Mouse (Mus musculus) hindbrain, embryonic 12.5 days (tissue): ENCODE results near the gene Disc1. TPM values are rescaled to one million over a fixed set of nuclear protein-coding genes. Genes with fewer than 3 reads are reported as not detected.

ENCODE experiments used
- ATAC-seq: fragments of 200-750 bp; cut with Nextera tagmentation; 2 replicates; pipeline ENCODE4 v1.8.0; 2017; ENCODE audit warnings: moderate TSS enrichment; ENCODE audit not compliant: low FRiP score
- H3K27ac ChIP-seq: fragments of 300-500 bp; sonication (generic); 2 replicates; pipeline ENCODE4 v1.5.1; 2016; ENCODE audit warnings: mild to moderate bottlenecking
- H3K27me3 ChIP-seq: fragments of 300-500 bp; sonication (generic); 2 replicates; pipeline ENCODE4 v1.6.1; 2016; ENCODE audit warnings: mild to moderate bottlenecking
- H3K36me3 ChIP-seq: fragments of 300-500 bp; sonication (generic); 2 replicates; pipeline ENCODE4 v1.6.1; 2016; ENCODE audit warnings: mild to moderate bottlenecking
- H3K4me1 ChIP-seq: fragments of 300-500 bp; sonication (generic); 2 replicates; pipeline ENCODE4 v1.6.1; 2016
- H3K4me2 ChIP-seq: fragments of 300-500 bp; sonication (generic); replicated peaks from 2 replicates; pipeline ENCODE4 v1.6.1; 2016; ENCODE audit warnings: mild to moderate bottlenecking
- H3K4me3 ChIP-seq: fragments of 300-500 bp; sonication (generic); 2 replicates; pipeline ENCODE4 v1.5.1; 2016; ENCODE audit warnings: mild to moderate bottlenecking
- H3K9ac ChIP-seq: fragments of 300-500 bp; sonication (generic); 2 replicates; pipeline ENCODE4 v1.6.1; 2016; ENCODE audit warnings: mild to moderate bottlenecking, moderate library complexity
- H3K9me3 ChIP-seq: fragments of 300-500 bp; sonication (generic); replicated peaks from 2 replicates; pipeline ENCODE4 v1.6.1; 2016; ENCODE audit warnings: mild to moderate bottlenecking
- WGBS: fragments of 180-500 bp; shearing (Covaris S2); methylation state at CpG from one replicate; pipeline ENCODE4 v1.1.7; 2016; 5-methylcytosine and 5-hydroxymethylcytosine counted together
- polyA plus RNA-seq: library from polyadenylated mRNA; unstranded; fragments of >200 nt; fragmentation: Nextera tagmentation; extraction: Ambion mirVana; gene quantifications from 2 replicates; pipeline ENCODE4 v1.2.1, GENCODE M21; 2016

Gene Disc1
- polyA plus RNA-seq, 1 experiment from 2014 or later: 2.8 TPM

DNA sequence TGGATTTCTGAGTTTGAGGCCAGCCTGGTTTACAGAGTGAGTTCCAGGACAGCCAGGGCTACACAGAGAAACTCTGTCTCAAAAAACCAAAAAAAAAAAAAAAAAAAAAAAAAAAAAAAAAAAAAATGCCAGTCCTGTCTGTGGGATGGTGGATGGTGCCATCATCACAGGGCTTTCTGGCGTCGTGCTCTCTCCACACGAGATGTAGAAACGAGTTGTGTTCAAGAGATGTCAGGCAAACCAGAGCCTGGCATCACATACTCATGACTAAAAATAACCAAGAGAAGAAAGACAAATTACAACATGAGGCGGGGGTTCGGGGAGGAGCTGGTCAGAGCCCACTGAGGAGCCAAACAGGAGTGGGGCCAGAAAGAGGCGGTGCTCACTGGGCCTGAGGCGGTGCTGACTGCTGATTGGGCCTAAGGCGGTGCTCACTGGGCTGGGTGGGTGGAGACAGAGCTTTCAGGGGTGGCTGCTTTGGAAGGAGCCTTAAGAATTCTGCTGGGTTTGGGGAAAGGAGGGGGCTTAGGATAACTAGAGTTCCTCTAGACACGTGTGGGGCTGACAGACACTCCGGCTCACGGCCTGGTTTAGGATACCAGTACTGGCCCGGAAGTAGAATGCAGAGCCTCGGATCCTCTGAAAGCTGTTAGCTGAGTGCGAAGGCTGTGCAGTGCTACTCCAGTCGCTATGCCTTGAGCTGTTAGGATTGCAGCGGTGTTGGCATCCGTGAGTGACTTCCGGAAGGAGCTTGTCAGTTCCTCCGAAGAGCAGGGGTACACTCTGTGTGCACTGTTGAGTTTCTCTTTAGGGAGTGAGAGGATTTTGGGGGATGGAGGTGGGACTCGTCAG is 37.1 kb downstream of the Disc1 start:
- H3K36me3 ChIP-seq: no peaks in the 10 kb centered on the region
- H3K4me2 ChIP-seq: no peak overlapping the region
- no peaks in the 10 kb centered on the region for H3K27me3 ChIP-seq
- H3K4me3 ChIP-seq: no peak overlapping the region
- H3K9ac ChIP-seq: no peak overlapping the region
- H3K27ac ChIP-seq: no peak overlapping the region
- ATAC-seq: no peak
- 75% methylated on average over 21 of the region's 21 CpGs for WGBS
- H3K9me3 ChIP-seq: no peaks in the 10 kb centered on the region
- H3K4me1 ChIP-seq: peaks cover 12% of the 10 kb centered on the region

DNA sequence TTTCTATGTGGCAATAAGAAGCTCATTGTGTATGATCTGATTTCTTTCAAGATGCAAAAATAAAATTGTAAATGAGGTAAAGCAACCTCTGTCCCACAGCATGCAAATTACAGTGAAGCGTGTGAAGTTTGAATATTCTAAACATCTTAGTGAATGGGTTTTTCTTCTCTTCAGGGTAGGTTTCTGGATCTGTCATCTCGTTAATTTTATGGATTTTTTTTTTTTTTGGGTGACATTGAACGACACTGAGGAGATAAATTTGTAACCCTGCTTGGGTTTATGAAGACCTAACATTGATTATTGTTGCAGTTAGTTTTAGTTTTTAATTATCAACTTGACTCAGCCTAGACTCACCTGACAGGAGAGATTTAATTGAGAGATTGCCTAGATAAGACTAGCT is 43.1 kb downstream of the Disc1 start:
- Histone ChIP-seq H3K9ac (no peak overlapping the region), H3K4me2 (no peak overlapping the region), H3K9me3 (no peaks in the 10 kb centered on the region), H3K4me3 (no peak overlapping the region), H3K36me3 (no peaks in the 10 kb centered on the region), H3K4me1 (no peaks in the 10 kb centered on the region), H3K27ac (no peak overlapping the region), H3K27me3 (no peaks in the 10 kb centered on the region)
- ATAC-seq: no peak
- WGBS: 82% methylated on average over 3 of the region's 3 CpGs

DNA sequence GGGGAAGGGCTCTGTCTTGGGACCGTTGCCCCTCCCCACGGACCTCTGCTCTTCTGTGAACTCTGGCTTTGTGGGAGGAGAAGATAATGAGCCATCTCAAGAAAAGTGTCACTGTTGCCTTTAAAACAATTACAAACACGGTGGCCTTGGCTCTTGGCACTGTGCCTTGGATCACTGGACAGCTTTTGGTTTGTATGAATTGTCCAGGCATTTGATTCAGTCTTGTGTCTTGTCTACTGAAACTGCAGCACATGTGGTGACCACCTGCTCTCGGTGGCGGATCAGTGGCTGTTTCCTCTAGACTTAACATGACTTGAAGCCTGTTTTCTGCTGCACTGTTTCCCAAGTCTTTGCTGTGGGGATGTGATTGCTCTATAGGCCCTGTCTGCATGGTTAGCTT is 44.1 kb downstream of the Disc1 start:
- WGBS: 69% methylated on average over 5 of the region's 5 CpGs
- H3K4me3 ChIP-seq: no peak overlapping the region
- no peaks in the 10 kb centered on the region for H3K27me3 ChIP-seq
- H3K36me3 ChIP-seq: no peaks in the 10 kb centered on the region
- no peak overlapping the region for H3K27ac ChIP-seq
- H3K4me1 ChIP-seq: no peaks in the 10 kb centered on the region
- no peak for ATAC-seq
- H3K9me3 ChIP-seq: no peaks in the 10 kb centered on the region
- no peak overlapping the region for H3K4me2 ChIP-seq
- no peak overlapping the region for H3K9ac ChIP-seq

DNA sequence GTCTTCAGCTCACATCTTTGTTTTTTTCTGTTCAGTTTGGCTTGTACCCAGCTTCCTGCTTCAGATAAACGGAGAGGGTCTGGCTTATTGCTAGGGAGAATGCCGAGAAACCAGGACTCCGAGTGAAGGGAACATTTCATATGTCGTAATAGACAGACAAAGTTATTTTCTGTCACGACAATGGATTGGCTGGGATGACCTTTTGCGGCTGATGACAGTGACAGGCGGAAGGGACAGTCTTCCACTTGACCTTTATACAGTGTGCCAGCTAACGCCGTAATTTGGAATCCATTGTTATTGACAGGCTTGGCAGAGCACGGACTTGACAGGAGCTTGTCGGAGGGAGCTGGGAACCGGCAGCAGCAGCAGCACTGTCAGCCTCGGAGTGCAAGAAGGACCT is 48.3 kb downstream of the Disc1 start:
- 72% methylated on average over 13 of the region's 13 CpGs for WGBS
- ATAC-seq: no peak
- H3K4me1 ChIP-seq: no peaks in the 10 kb centered on the region
- no peak overlapping the region for H3K27ac ChIP-seq
- no peak overlapping the region for H3K9ac ChIP-seq
- no peak overlapping the region for H3K4me3 ChIP-seq
- H3K27me3 ChIP-seq: no peaks in the 10 kb centered on the region
- H3K9me3 ChIP-seq: no peaks in the 10 kb centered on the region
- no peaks in the 10 kb centered on the region for H3K36me3 ChIP-seq
- no peak overlapping the region for H3K4me2 ChIP-seq

DNA sequence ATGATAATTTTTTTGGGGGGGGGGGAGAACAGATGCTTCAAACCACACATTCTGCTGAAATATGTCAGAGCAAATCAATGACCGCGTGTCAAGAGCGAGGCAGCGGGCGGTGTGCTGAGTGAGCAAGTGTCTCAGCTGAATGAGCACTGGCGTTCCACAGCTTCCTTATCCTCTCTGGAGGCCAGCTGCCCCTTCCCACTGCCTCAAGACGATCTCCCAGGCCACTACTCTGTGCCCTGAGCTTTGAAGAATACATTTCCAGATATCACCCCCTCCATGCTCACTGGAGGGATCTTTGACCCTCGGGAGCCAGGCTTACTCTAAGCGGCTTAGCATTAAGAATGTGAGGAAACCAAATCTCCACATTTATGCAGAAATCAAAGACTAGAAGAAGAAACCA is 59.2 kb downstream of the Disc1 start:
- Histone ChIP-seq H3K4me1 (peaks cover 8% of the 10 kb centered on the region; the same call in 1 of the 2 replicates), H3K4me2 (no peak overlapping the region), H3K4me3 (no peak overlapping the region), H3K9me3 (no peaks in the 10 kb centered on the region), H3K27ac (no peak overlapping the region), H3K9ac (no peak overlapping the region), H3K27me3 (no peaks in the 10 kb centered on the region), H3K36me3 (no peaks in the 10 kb centered on the region)
- ATAC-seq: no peak
- 61% methylated on average over 9 of the region's 9 CpGs for WGBS

DNA sequence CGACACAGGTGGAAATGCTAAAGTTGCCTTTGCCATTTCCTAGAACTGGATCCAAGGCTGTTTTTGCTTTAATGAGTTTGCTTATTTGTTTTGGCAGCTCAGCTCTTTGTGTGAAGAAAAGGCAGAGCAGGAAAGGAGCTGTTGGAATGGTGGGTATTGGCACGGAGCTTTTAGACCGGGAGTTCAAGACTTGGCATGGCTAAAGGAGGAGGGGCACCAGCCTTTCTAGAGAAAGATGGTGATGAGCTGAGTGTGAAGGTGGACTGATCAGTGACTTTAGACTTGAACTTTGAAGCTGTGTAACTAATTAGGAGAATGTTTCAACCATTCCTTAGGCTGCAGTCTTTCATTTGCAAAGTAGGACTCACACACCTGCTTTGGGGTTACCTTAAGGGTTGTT is 59.8 kb downstream of the Disc1 start:
- Histone ChIP-seq H3K9me3 (no peaks in the 10 kb centered on the region), H3K4me1 (peaks cover 8% of the 10 kb centered on the region; the same call in 1 of the 2 replicates), H3K4me2 (no peak overlapping the region), H3K36me3 (no peaks in the 10 kb centered on the region), H3K9ac (no peak overlapping the region), H3K4me3 (no peak overlapping the region), H3K27ac (no peak overlapping the region), H3K27me3 (no peaks in the 10 kb centered on the region)
- 92% methylated on average over 3 of the region's 3 CpGs for WGBS
- no peak for ATAC-seq

DNA sequence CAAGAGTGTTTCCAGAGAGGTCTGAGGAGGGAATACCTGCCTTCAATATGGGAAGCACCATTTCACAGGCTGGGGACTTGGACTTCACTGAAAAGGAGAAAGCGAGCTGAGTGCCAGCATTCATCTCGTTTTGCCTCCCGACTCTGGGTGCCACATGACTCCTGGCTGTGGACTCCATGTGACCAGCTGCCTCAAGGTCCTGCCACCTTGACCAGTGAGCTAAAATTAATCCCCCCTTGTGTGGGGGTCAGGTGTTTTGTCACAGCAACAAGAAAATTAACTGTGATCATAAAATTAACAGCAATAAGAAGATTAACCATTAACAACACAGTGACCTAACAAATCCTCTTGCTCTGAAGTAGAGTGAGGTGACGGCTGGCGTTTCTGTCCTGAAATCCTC is 61.3 kb downstream of the Disc1 start:
- H3K9me3 ChIP-seq: no peaks in the 10 kb centered on the region
- 77% methylated on average over 5 of the region's 5 CpGs for WGBS
- H3K9ac ChIP-seq: no peak overlapping the region
- no peak overlapping the region for H3K4me3 ChIP-seq
- H3K27me3 ChIP-seq: no peaks in the 10 kb centered on the region
- H3K36me3 ChIP-seq: no peaks in the 10 kb centered on the region
- ATAC-seq: no peak
- H3K27ac ChIP-seq: no peak overlapping the region
- no peak overlapping the region for H3K4me2 ChIP-seq
- H3K4me1 ChIP-seq: peaks cover 8% of the 10 kb centered on the region; the same call in 1 of the 2 replicates

DNA sequence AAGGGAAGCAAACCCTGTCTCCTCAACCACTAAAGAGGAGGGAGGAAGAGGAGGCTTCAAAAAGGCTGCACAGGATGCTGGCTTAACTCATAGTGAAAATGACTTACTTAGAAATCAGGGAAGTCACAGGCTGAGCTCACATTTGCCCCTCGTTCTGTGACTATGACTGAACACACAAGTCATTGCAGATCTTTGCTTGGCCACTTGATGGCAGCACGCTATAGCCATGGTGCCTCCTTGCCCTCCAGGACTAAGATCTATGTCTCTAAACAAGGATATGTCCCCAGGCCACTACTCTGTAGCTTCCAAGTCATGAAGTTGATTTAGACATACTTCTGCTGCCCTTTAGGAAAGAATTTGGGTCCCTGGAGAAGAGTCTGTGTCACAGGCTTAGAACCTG is 62.6 kb downstream of the Disc1 start:
- 18% methylated on average over 2 of the region's 2 CpGs for WGBS
- H3K27ac ChIP-seq: no peak overlapping the region
- H3K9me3 ChIP-seq: no peaks in the 10 kb centered on the region
- H3K9ac ChIP-seq: no peak overlapping the region
- peaks cover 10% of the 10 kb centered on the region; the same call in 1 of the 2 replicates for H3K4me1 ChIP-seq
- no peak for ATAC-seq
- H3K4me2 ChIP-seq: no peak overlapping the region
- no peaks in the 10 kb centered on the region for H3K36me3 ChIP-seq
- H3K4me3 ChIP-seq: no peak overlapping the region
- H3K27me3 ChIP-seq: no peaks in the 10 kb centered on the region

DNA sequence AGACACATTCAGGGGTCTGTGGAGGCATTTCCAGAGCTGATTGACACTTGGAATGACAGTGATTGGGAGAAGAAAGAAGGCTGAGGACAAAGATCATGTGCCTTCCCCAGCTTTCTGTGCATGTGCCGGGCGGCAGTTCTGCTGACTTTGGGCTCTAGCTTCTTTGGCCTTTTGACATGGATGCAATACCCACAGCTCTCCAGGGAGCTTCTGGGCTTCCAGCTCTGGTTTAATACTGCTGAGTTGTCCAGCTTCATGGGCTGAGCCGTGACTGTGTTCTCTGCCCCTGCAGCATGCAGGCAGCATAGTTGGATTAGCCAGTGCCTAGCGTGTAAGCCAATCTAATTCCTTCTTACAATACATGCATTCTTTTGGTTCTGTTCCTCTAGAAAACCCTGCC is 72.5 kb downstream of the Disc1 start:
- H3K27me3 ChIP-seq: no peaks in the 10 kb centered on the region; the same call in 1 of the 2 replicates
- no peaks in the 10 kb centered on the region for H3K9me3 ChIP-seq
- H3K4me2 ChIP-seq: no peak overlapping the region
- H3K27ac ChIP-seq: no peak overlapping the region
- ATAC-seq: no peak
- 76% methylated on average over 4 of the region's 4 CpGs for WGBS
- H3K4me3 ChIP-seq: no peak overlapping the region
- no peaks in the 10 kb centered on the region for H3K36me3 ChIP-seq
- no peaks in the 10 kb centered on the region for H3K4me1 ChIP-seq
- H3K9ac ChIP-seq: no peak overlapping the region

DNA sequence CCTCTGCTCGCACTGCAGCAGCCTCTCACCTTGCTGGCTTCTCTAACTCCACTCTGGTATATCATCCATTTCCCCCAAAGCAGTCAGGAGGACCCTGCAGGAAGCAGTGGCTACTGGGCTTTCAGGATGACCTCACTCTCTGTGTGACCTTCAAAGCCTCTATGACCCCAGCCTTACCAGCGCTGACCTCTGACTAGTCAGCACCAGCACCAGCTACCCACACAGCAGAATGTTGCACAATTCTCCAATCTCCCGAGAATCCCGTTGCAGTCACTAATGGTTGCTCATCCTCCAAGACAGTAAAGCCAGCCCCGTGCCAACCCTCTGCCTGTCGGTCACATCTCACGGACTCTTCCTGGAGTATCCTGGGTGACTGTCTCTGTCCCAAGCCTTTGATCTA is 73.6 kb downstream of the Disc1 start:
- Histone ChIP-seq H3K4me2 (no peak overlapping the region), H3K36me3 (no peaks in the 10 kb centered on the region), H3K9me3 (no peaks in the 10 kb centered on the region), H3K27me3 (no peaks in the 10 kb centered on the region; the same call in 1 of the 2 replicates), H3K27ac (no peak overlapping the region), H3K4me3 (no peak overlapping the region), H3K4me1 (no peaks in the 10 kb centered on the region), H3K9ac (no peak overlapping the region)
- WGBS: 78% methylated on average over 7 of the region's 7 CpGs
- no peak for ATAC-seq

DNA sequence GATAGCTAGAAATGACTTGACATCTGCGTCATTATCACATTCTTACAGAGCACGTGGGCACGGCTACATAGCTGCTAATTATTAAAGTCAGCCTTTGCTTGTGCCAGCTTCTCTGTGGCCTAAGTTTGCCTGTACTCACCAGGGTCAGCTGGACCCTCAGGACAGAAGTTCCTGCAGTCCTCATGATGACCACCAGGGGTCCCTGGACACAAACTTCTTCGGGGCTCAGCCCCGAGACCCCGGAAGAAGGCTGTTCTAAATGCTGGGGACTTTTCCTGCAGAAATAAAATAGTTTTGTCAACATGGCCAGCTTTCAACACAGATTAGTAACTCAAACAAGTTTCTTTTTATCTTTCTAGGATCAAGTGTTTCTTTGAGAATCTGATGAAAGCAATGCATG is 74.3 kb downstream of the Disc1 start:
- no peaks in the 10 kb centered on the region for H3K4me1 ChIP-seq
- H3K27ac ChIP-seq: no peak overlapping the region
- no peak overlapping the region for H3K9ac ChIP-seq
- no peaks in the 10 kb centered on the region for H3K9me3 ChIP-seq
- H3K4me3 ChIP-seq: no peak overlapping the region
- no peaks in the 10 kb centered on the region for H3K36me3 ChIP-seq
- WGBS: 27% methylated on average over 6 of the region's 6 CpGs
- no peaks in the 10 kb centered on the region; the same call in 1 of the 2 replicates for H3K27me3 ChIP-seq
- no peak overlapping the region for H3K4me2 ChIP-seq
- no peak for ATAC-seq

DNA sequence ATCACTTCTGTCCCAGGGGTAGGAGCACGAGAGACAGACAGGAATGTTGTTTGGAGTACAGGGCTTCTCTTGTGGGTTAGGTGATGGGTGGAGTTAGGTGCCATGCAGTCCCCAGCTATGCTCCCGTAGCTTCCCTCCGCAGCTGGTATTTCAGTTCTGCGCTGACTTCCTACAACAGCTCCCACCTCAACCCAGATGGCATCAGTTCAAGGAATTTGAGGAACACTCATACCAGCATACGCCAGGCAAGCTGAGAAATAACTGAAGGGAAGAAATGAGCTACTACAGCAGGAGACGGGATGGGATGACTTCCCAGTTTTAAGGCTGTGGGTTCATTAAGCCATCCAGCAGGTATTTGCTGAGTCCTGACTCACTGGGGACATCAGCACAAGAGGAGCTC is 76.8 kb downstream of the Disc1 start:
- Histone ChIP-seq H3K27me3 (no peaks in the 10 kb centered on the region; the same call in 1 of the 2 replicates), H3K4me2 (no peak overlapping the region), H3K27ac (no peak overlapping the region), H3K4me3 (no peak overlapping the region), H3K9ac (no peak overlapping the region), H3K36me3 (no peaks in the 10 kb centered on the region), H3K4me1 (peaks cover 15% of the 10 kb centered on the region), H3K9me3 (no peaks in the 10 kb centered on the region)
- 87% methylated on average over 6 of the region's 6 CpGs for WGBS
- ATAC-seq: no peak

DNA sequence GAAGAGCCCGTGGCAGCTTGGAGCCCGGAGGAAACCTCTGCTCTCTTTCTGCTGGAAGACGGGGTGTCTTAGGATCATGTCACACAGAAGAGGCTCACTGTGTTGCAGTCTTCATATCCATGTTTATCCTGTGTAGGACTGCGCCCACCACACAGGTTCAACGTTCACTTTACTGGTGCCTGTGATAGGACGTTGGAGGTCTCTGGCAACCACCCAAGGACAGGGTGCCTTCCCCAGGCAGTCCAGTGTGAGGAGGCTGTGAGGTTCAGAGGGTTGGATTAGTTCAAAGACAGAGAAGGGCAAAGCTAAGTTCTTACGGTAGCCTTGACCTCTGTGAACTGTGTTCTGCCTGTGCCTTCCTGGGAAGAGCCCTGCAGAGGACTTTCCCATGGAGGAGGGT is 77.3 kb downstream of the Disc1 start:
- Histone ChIP-seq H3K9me3 (no peaks in the 10 kb centered on the region), H3K4me2 (no peak overlapping the region), H3K9ac (no peak overlapping the region), H3K27ac (no peak overlapping the region), H3K4me3 (no peak overlapping the region), H3K4me1 (peaks cover 18% of the 10 kb centered on the region), H3K36me3 (no peaks in the 10 kb centered on the region), H3K27me3 (no peaks in the 10 kb centered on the region; the same call in 1 of the 2 replicates)
- ATAC-seq: no peak
- 75% methylated on average over 7 of the region's 7 CpGs for WGBS
